Mouse (Mus musculus) mouse embryonic stem cell (cell line): ENCODE results near the gene Cox5a.

Experiments used
- in situ Hi-C, 2 experiments: fragments of 300-500 bp; cut with MboI; formaldehyde crosslinking; loops; 1 replicate in 1 of 2; 3 replicates in 1 of 2; pipeline ENCODE4 v1.14.3; 2019 to 2020; ENCODE audit warnings: low sequenced_read_pairs in 2 of 2, low pct_unique_long_range_greater_than_20kb in 1 of 2, mixed read lengths in 1 of 2; ENCODE audit not compliant: unreplicated experiment in 1 of 2

Gene Cox5a

GRCm38 (mm10) chr9:57522114-57522860, 1.2 kb downstream of the Cox5a start:
- in situ Hi-C loops = loop anchor here in 1 of 2 experiments (25.0 kb wide), 1 partner anchor 740 kb away; the partner anchor contains the start of gene Stoml1

- in situ Hi-C loops = loop anchor here in 1 of 2 experiments (25.0 kb wide), 1 partner anchor 739 kb away; the partner anchor contains the start of gene Stoml1
Observed at GRCm38 (mm10) chr9:57522861-57523246, 1.8 kb downstream of the Cox5a start.

GRCm38 (mm10) chr9:57523754-57524153, 2.7 kb downstream of the Cox5a start:
- in situ Hi-C loops = loop anchor here in 1 of 2 experiments (25.0 kb wide), 1 partner anchor 739 kb away; the partner anchor contains the start of gene Stoml1

- in situ Hi-C loops = loop anchor here in 1 of 2 experiments (25.0 kb wide), 1 partner anchor 738 kb away; the partner anchor contains the start of gene Stoml1
Observed at GRCm38 (mm10) chr9:57524439-57524838, 3.4 kb downstream of the Cox5a start.

GRCm38 (mm10) chr9:57525516-57525915, 4.4 kb downstream of the Cox5a start:
- in situ Hi-C loops = no loop called here

GRCm38 (mm10) chr9:57526435-57526834, 5.4 kb downstream of the Cox5a start:
- in situ Hi-C loops = no loop called here

- in situ Hi-C loops = no loop called here
Observed at GRCm38 (mm10) chr9:57531946-57532345, 10.9 kb downstream of the Cox5a start.

GRCm38 (mm10) chr9:57536362-57536761, 15.3 kb downstream of the Cox5a start:
- in situ Hi-C loops = no loop called here

GRCm38 (mm10) chr9:57537044-57537727, 16.1 kb downstream of the Cox5a start, which contains the start of gene Fam219b:
Fam219b (plus strand) TSS chr9:57537528.
- in situ Hi-C loops = no loop called here

- in situ Hi-C loops = no loop called here
Observed at GRCm38 (mm10) chr9:57537728-57538181, 16.7 kb downstream of the Cox5a start.

- in situ Hi-C loops = no loop called here
Observed at GRCm38 (mm10) chr9:57539550-57539949, 18.5 kb downstream of the Cox5a start.

GRCm38 (mm10) chr9:57541312-57541711, 20.2 kb downstream of the Cox5a start:
- in situ Hi-C loops = no loop called here

GRCm38 (mm10) chr9:57543951-57544350, 22.9 kb downstream of the Cox5a start:
- in situ Hi-C loops = no loop called here

- in situ Hi-C loops = no loop called here
Observed at GRCm38 (mm10) chr9:57547287-57547686, 26.2 kb downstream of the Cox5a start.

- in situ Hi-C loops = no loop called here
Observed at GRCm38 (mm10) chr9:57547869-57548268, 26.8 kb downstream of the Cox5a start.

GRCm38 (mm10) chr9:57549186-57549585, 28.1 kb downstream of the Cox5a start:
- in situ Hi-C loops = no loop called here

GRCm38 (mm10) chr9:57550126-57550862, 29.2 kb downstream of the Cox5a start:
- in situ Hi-C loops = no loop called here

GRCm38 (mm10) chr9:57552139-57552887, 31.2 kb downstream of the Cox5a start, which contains the start of gene Mpi:
Mpi (minus strand) TSS chr9:57552763.
- in situ Hi-C loops = no loop called here
